Mouse (Mus musculus) limb, embryonic 10.5 days (tissue): ENCODE measurements at regions not wholly inside any gene's neighbourhood (a gene's known extent, or its start where the extent isn't known, plus 50 kb on each side); places are given as distances from the start of the nearest gene placed in this dataset.

Experiments used
- DNase-seq: peaks from one replicate; pipeline ENCODE4 v3.0.0-alpha.2; 2017; ENCODE audit warnings: low spot score
- H3K27ac ChIP-seq: fragments of 300-500 bp; sonication (generic); 2 replicates; pipeline ENCODE4 v1.5.1; 2016; ENCODE audit warnings: mild to moderate bottlenecking
- H3K27me3 ChIP-seq: fragments of 300-500 bp; sonication (generic); 2 replicates; pipeline ENCODE4 v1.6.1; 2016; ENCODE audit warnings: low read depth, mild to moderate bottlenecking; ENCODE audit not compliant: poor library complexity, severe bottlenecking
- H3K36me3 ChIP-seq: fragments of 300-500 bp; sonication (generic); 2 replicates; pipeline ENCODE4 v1.6.1; 2016; ENCODE audit warnings: mild to moderate bottlenecking, moderate library complexity
- H3K4me1 ChIP-seq: fragments of 300-500 bp; sonication (generic); 2 replicates; pipeline ENCODE4 v1.6.1; 2016
- H3K4me3 ChIP-seq: fragments of 300-500 bp; sonication (generic); 2 replicates; pipeline ENCODE4 v1.5.1; 2016; ENCODE audit warnings: mild to moderate bottlenecking, moderate library complexity
- H3K9me3 ChIP-seq: fragments of 300-500 bp; sonication (generic); replicated peaks from 2 replicates; pipeline ENCODE4 v1.6.1; 2016; ENCODE audit warnings: mild to moderate bottlenecking
- WGBS: fragments of 180-500 bp; shearing (Covaris S2); methylation state at CpG from one replicate; pipeline ENCODE4 v1.1.7; 2016; 5-methylcytosine and 5-hydroxymethylcytosine counted together

DNA sequence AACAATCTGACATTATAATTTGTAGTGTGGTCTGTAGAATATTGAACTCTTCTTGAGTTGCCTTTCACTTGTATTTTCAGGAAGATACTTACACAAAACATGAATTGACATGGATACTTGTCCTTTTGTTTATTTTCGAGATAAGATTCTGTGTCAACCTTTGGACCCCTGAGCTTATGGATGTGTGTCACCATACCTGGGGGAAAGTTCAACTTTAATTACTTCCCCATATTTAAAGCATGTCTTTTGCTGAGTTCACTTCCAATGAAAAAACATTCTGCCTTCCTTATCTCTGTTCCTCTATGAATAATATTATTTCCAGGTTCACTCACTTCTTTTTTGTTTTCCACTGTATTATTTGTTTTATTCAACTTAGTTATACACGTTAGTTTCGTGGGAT is 398.4 kb upstream of the Frg1 start:
- WGBS = 92% methylated on average over 3 of the region's 3 CpGs
- H3K4me1 ChIP-seq = peaks cover 25% of the 10 kb centered on the region
- H3K9me3 ChIP-seq = no peaks in the 10 kb centered on the region
- H3K27ac ChIP-seq = no peak overlapping the region
- H3K36me3 ChIP-seq = no peaks in the 10 kb centered on the region
- no peaks in the 10 kb centered on the region for H3K27me3 ChIP-seq
- no peak for DNase-seq
- no peak overlapping the region for H3K4me3 ChIP-seq

DNA sequence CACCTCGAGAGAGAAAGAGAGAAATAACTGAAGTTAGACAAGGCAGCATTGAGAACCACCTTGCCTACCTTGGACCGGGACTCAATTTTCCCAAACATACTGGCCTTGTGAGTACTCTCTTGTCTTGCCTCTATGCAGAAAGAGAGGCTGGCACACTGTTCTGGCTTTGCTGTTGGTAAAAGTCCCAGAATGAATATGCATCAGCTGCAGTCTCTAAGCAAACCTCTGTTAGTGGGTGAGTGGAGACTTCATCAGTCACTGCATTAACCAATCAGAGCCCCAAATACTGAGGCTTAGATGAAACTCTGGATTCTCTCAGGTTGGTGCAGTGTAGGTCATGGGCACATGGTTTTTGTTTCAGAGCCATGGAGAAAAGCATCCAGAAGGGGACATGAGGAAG is 378.8 kb upstream of the Frg1 start:
- Histone ChIP-seq H3K4me3 (no peak overlapping the region), H3K27me3 (no peaks in the 10 kb centered on the region), H3K27ac (0 out of 2 replicates have a peak overlapping the region, but pooled peaks have one; percentile 31), H3K4me1 (peaks cover 15% of the 10 kb centered on the region), H3K36me3 (no peaks in the 10 kb centered on the region), H3K9me3 (no peaks in the 10 kb centered on the region)
- 44% methylated on average over 2 of the region's 2 CpGs for WGBS
- no peak for DNase-seq

DNA sequence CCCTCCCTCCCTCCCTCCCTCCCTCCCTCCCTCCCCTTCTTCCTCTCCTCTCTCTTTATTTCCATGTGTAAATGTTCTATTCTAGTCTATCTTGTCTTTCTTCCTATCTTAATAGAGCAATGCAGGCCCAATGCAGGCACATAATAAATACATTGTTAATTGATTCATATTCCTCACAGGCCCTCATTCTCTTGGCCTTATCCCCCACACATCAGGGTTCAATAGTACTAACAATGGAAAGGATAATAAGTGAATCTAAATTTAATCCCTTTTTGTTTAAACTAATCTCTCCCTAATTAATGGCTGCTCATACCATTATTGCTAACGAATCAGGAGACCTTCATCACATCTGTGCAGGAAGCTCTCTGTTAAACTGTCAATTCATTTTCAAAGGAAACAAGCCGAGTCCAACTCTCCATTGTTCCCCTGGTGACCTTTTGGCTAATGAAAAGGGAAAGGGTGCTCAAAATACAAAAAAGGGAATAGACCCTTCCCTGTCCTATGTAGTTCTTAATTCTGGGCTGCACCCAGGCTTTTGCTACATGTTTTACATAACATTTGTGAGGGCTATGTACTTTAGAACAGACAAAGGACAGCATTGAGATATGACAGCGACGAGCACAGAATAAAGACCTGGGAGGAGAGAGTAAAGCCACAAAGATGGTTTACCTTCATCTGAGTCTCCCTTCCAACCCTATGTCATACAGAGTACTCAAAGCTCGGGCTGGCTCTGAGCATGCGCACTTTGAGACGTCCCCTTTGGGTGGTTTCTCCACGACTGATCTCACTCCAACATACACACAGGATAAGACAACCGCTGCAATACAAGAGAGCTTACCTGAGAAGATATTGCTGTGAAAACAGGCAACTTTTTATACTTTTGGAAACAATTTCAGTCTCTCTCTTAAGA is 370.3 kb upstream of the Frg1 start:
- DNase-seq = no peak
- H3K9me3 ChIP-seq = no peaks in the 10 kb centered on the region
- 83% methylated on average over 9 of the region's 9 CpGs for WGBS
- no peak overlapping the region for H3K4me3 ChIP-seq
- H3K27me3 ChIP-seq = no peaks in the 10 kb centered on the region
- H3K4me1 ChIP-seq = no peaks in the 10 kb centered on the region
- H3K36me3 ChIP-seq = no peaks in the 10 kb centered on the region
- no peak overlapping the region for H3K27ac ChIP-seq

DNA sequence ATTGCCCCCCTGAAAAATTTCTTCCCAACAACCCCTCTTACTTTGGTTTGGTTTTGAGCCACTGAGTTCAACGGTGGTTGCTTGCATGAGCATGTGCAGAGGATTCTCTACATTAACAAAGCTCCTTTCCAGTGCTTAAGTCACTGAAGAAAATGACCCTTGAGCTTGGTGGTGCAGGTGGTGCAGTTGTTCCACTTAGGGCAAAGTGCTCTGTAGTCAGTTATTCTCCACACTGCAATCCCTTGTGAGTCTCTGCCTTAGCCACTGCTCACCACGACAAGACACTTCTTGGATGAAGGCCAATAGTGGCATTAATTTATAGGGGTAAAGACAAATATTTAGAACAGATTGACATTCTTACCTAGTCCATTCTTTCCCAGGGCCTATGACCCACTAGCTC is 369.1 kb upstream of the Frg1 start:
- Histone ChIP-seq H3K36me3 (no peaks in the 10 kb centered on the region), H3K9me3 (no peaks in the 10 kb centered on the region), H3K4me1 (no peaks in the 10 kb centered on the region), H3K4me3 (no peak overlapping the region), H3K27me3 (no peaks in the 10 kb centered on the region), H3K27ac (no peak overlapping the region)
- DNase-seq = no peak
- 83% methylated on average over 2 of the region's 2 CpGs for WGBS

DNA sequence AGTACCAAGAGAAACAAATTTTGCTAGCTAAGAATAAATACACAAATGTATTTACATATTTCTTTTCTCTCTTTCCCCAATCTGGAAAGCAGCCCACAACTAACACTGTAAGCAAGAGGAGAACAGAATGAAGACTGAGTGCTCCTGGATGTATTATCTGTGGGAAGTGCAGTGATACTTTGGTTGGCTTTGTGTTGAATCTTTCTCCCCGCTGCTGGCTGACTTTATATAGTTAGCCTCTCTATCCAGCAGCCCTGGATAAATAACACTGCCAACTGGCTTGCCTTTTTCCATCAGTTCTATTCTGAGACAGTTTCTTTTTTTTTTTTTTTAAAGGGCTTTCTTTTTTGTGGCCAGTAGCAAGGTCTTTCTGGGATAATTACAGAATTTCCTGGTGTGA is 366.0 kb upstream of the Frg1 start:
- H3K27me3 ChIP-seq = no peaks in the 10 kb centered on the region
- H3K9me3 ChIP-seq = no peaks in the 10 kb centered on the region
- no peaks in the 10 kb centered on the region for H3K4me1 ChIP-seq
- 82% methylated on average over 1 of the region's 1 CpGs for WGBS
- DNase-seq = no peak
- H3K27ac ChIP-seq = no peak overlapping the region
- no peaks in the 10 kb centered on the region for H3K36me3 ChIP-seq
- H3K4me3 ChIP-seq = no peak overlapping the region

DNA sequence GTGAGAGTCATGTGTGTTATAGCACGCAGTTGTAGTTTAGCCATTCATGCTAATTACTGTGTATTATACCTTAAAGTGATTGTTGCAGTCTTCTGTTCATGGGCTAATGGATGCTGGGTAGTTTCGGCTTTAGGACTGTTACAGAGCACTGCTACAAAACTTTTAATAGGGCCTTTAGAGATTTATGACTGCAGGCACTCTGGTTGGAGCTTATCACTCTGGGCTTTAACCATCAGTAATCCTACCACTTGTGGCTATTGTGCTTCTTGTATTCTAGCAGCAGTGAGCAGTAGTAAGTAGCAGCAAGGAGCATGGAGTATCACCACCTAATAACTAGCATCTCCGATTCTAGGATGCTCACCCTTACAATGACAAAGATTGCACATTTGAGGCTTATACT is 362.6 kb upstream of the Frg1 start:
- H3K4me1 ChIP-seq = no peaks in the 10 kb centered on the region
- no peak overlapping the region for H3K4me3 ChIP-seq
- DNase-seq = no peak
- H3K27ac ChIP-seq = no peak overlapping the region
- H3K36me3 ChIP-seq = no peaks in the 10 kb centered on the region
- WGBS = 90% methylated on average over 3 of the region's 3 CpGs
- no peaks in the 10 kb centered on the region for H3K9me3 ChIP-seq
- H3K27me3 ChIP-seq = no peaks in the 10 kb centered on the region

DNA sequence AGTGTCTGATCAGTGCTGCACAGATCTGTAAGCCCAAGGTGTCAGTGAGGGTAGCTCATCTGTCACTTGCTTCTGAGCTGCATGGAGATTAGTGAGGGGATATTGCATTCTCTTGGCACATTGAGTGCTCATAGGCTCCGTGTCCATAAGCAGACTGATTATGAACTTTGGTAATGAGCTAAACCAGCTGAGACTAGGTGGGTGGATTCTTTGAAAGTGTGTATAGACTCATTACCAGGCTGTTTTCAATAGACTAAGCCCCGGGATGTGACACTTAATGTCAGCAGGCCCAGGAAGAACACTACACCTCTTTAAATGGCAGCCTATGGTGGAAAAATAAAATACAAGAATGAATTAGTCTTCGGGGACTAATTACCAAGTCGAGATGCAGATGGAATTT is 354.9 kb upstream of the Frg1 start:
- Histone ChIP-seq H3K4me1 (no peaks in the 10 kb centered on the region), H3K27ac (no peak overlapping the region), H3K4me3 (no peak overlapping the region), H3K9me3 (no peaks in the 10 kb centered on the region), H3K27me3 (no peaks in the 10 kb centered on the region), H3K36me3 (no peaks in the 10 kb centered on the region)
- DNase-seq = no peak
- WGBS = 75% methylated on average over 4 of the region's 4 CpGs

DNA sequence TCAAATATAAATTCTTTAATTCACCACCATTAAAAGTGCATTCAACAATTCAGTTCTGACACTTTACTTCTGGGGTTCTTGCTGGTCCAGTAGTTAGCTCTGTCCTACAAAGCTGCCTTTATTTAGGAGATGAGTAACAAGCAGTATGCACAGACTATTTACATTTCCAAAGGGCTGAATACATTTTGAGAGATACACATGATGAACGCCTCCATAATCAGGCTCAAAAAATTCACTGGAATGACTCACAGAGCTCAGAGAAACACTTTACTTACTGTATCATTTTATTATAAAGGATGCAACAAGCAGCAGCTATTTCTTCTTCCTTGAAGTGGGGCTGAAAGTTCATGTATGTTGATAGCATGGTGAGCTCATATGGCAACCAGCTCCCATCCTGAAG is 336.6 kb upstream of the Frg1 start:
- DNase-seq = no peak
- Histone ChIP-seq H3K4me1 (no peaks in the 10 kb centered on the region), H3K4me3 (no peak overlapping the region), H3K9me3 (no peaks in the 10 kb centered on the region), H3K27me3 (no peaks in the 10 kb centered on the region), H3K36me3 (no peaks in the 10 kb centered on the region), H3K27ac (no peak overlapping the region)
- 100% methylated on average over 1 of the region's 1 CpGs for WGBS

DNA sequence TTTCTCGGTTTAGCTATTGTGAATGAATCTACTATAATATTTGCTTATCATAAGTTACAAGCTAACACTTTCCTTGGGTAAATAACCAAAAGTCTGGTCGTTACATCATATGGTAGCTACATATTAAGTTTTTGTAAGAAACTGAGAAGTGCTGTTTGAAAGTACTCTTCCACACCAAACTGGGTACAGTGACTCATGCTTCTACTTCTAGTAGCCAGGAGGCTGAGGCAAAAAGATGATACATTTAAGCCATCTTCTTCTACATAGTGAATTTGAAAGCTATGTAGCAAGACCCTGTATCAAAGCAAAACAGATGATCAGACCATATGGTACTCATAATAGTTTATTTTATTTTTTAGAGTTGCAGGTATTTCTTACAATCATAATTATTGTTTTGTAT is 335.8 kb upstream of the Frg1 start:
- no peak overlapping the region for H3K4me3 ChIP-seq
- H3K4me1 ChIP-seq = no peaks in the 10 kb centered on the region
- no peak for DNase-seq
- 86% methylated on average over 2 of the region's 2 CpGs for WGBS
- no peaks in the 10 kb centered on the region for H3K27me3 ChIP-seq
- H3K36me3 ChIP-seq = no peaks in the 10 kb centered on the region
- no peak overlapping the region for H3K27ac ChIP-seq
- H3K9me3 ChIP-seq = no peaks in the 10 kb centered on the region

DNA sequence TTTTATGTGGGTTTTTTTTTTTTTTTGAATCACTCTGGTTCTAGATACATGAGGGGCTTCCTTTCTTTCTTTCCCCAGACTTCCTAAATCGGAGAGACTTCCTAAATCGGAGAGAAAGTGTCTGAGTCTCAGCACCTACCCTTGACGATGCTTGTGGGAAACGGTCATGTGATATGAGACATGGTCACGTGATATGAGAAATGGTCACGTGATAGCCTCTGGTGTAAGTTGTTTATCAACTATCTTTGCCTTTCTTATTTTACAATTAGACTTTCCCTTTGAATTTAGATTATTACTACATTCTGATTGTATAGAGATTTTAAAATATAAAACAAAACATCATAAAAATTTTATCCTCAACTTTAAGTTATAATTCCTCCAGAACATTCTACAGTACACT is 330.1 kb upstream of the Frg1 start:
- no peak overlapping the region for H3K27ac ChIP-seq
- WGBS = 90% methylated on average over 6 of the region's 6 CpGs
- no peaks in the 10 kb centered on the region for H3K9me3 ChIP-seq
- no peaks in the 10 kb centered on the region for H3K27me3 ChIP-seq
- DNase-seq = no peak
- H3K4me3 ChIP-seq = no peak overlapping the region
- no peaks in the 10 kb centered on the region for H3K36me3 ChIP-seq
- H3K4me1 ChIP-seq = no peaks in the 10 kb centered on the region

DNA sequence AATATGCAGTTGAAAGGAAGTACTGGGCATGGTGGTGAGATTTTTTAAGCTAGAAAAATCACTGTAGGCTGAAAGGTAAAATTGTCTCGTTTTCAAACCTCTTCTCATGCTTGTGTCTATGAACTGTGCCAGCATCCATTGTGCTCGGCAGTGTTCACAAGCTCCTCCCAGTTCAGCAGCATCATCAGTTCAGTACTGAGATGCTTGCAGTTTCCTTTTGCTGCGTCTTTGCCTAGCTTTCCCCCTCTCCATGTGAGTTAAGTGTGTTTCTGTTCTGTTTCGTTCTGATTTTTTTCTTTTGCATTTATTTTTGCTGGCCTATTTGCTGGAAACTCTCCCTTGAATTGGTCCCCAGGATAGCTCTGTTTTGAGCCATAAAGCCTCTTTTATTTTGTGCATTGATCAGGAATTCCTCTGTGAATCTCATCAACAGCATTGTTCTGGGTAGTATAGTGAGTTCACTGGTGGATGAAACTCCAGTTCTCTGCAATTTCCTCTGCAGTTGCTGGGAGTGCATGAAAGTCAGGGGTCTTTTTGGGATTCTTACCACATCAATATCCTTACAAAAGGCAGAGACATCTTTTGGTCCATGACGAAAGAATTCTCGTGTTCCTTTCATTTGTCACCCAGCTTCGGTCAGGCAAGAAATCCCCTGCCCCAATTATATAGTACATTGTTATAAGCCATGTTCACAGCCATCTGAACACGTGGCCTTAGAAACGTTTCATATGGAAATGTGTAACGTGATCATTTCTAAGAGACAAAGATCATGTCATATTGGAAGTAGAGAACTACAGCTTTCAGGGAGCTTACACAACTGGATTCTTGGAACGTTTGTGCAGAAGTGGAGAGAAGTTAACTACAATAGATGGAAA is 326.2 kb upstream of the Frg1 start:
- H3K27me3 ChIP-seq = no peaks in the 10 kb centered on the region
- H3K36me3 ChIP-seq = no peaks in the 10 kb centered on the region
- H3K4me1 ChIP-seq = no peaks in the 10 kb centered on the region
- H3K27ac ChIP-seq = no peak overlapping the region
- DNase-seq = no peak
- 86% methylated on average over 11 of the region's 11 CpGs for WGBS
- H3K9me3 ChIP-seq = no peaks in the 10 kb centered on the region
- no peak overlapping the region for H3K4me3 ChIP-seq

DNA sequence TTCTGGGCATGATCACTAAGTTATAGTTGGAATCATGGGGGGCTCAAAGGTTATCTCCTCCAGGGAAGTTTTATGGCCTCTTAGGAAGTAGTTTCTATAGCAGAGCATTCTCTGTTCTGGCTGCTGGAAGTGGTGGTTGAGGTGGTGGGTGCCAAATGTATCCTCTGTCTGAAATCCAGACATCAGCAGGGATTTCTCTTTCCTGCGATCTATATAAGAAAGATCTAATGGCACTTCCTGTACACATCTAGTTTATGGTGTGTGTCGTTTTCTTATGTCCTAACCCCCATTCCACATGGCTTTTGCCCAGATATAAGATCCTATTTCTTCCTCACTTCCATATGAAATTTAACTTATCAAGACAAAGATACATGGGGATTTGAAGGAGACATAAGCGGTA is 300.1 kb upstream of the Frg1 start:
- 91% methylated on average over 3 of the region's 3 CpGs for WGBS
- Histone ChIP-seq H3K36me3 (no peaks in the 10 kb centered on the region), H3K27me3 (no peaks in the 10 kb centered on the region), H3K4me3 (no peak overlapping the region), H3K4me1 (no peaks in the 10 kb centered on the region), H3K27ac (no peak overlapping the region), H3K9me3 (no peaks in the 10 kb centered on the region)
- no peak for DNase-seq

DNA sequence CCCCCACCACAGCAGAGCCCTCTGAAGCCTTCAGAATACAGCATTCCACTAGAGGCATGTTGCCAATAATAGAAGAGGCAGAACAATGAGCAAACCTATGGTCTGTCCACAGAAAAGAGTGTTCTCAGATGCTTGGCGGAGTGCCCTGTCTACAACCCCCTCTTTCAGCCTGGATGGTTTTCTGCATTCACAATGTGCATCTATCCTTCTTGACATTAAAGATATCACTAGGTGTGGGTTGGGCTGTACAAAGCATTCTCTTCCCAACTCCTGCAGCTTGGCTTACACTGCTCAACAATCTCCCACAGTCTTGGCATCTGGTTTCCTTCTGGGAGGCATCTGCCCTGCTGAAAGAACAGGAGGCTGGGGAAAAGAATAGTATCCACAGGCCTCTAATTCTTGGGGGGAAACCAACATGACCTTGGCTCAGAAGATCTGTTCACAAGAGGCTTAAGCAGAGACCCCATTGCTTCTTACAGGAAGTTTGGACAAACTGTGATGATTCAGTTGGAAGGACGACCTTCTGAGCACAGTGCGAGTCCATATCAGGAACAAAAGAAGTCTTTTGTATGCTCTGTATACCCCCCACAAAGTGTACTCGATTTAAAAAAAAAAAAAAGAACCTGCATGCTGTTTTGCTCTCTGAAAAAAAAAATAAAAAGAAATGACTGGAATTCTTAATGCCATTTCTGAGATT is 296.9 kb upstream of the Frg1 start:
- 86% methylated on average over 4 of the region's 4 CpGs for WGBS
- no peak overlapping the region for H3K27ac ChIP-seq
- H3K36me3 ChIP-seq = no peaks in the 10 kb centered on the region
- DNase-seq = no peak
- no peaks in the 10 kb centered on the region for H3K9me3 ChIP-seq
- H3K27me3 ChIP-seq = no peaks in the 10 kb centered on the region
- no peak overlapping the region for H3K4me3 ChIP-seq
- no peaks in the 10 kb centered on the region for H3K4me1 ChIP-seq
